Mouse (Mus musculus) hematopoietic stem cell, adult 5-6 weeks (primary cell): ENCODE results near the gene Eif4ebp2. TPM values are rescaled to one million over a fixed set of nuclear protein-coding genes. Genes with fewer than 3 reads are reported as not detected.

ENCODE experiments used
- ATAC-seq, 2 experiments: fragments of 125-278 bp in 1 of 2; replicated peaks in 1 of 2; 2 replicates each; pipeline ENCODE4 v1.8.0; 2016 to 2017; ENCODE audit warnings: inconsistent platforms in 2 of 2, mild to moderate bottlenecking in 2 of 2, moderate number of reproducible peaks in 2 of 2, low read depth in 1 of 2, moderate TSS enrichment in 1 of 2; ENCODE audit not compliant: low FRiP score in 2 of 2, poor library complexity in 2 of 2, severe bottlenecking in 2 of 2, insufficient read depth in 1 of 2, low TSS enrichment in 1 of 2
- total RNA-seq: library from RNA; stranded (forward); fragments of 172-1452, 232-1000 nt; gene quantifications from 2 replicates; pipeline ENCODE4 v1.2.3, GENCODE M21; 2017

The Eif4ebp2 gene
- total RNA-seq, 1 experiment from 2014 or later, result 12.8 TPM

DNA sequence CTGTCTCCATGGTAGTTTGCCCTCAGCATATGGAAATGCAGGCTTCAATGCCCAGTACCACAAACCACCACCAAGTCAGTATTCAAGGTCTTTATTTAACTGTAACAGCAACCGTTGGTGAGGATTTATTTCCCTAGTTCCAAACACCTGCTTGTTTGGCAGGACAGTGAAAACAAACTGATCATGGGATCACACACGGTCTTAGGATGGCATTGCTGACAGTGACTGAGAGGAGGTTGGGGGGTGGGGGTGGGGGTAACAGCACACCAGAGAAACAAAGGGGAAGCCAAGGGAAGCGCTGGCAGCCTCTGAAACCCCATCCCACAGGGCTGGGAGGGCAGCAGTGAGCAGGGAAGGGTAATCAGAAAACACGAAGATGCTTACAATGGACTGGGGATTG is 24.0 kb downstream of the Eif4ebp2 start:
- ATAC-seq, result no peak

DNA sequence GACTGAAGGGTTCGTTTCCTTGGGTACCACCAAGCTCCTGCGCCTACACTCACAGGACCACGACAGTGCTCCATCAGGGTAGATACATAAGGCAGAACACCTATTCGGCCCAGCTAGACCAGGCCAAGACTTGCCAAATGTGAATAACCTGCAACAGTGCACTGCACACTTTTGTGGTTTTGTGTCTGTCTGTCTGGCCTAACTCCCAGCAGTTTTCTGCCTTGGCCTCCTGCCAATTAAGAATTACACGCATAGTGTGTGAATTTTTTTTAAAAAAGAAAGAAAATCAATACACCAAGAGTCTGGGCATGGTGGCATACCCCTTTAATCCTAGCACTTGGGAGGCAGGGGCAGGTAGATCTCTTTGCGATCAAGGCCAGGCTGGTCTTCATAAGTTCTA is 24.5 kb downstream of the Eif4ebp2 start:
- no peak for ATAC-seq

DNA sequence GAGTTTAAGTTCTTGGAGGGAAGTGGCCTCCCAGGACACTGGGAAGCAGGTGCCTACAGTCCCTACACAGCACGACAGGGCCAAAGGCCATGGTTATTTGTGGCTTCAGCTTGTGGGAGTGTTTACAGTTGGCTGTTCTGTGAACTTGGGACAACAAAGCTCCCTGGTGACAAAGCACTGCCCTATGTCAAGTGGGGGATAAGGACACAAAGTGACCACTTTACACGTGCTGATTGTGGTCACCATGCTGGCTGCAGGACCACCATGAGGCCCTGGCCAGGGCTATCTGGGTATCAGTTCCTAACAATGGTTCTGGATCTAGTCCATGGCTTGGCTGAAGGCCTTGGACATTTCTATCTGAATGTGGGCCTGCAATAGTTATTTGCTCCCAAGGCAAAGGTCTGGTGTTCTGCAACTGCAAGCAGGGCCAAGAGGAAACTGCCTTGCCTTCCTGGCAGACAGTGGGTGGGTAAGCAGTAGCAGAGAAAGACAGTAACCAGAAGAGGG is 26.2 kb downstream of the Eif4ebp2 start:
- no peak for ATAC-seq

DNA sequence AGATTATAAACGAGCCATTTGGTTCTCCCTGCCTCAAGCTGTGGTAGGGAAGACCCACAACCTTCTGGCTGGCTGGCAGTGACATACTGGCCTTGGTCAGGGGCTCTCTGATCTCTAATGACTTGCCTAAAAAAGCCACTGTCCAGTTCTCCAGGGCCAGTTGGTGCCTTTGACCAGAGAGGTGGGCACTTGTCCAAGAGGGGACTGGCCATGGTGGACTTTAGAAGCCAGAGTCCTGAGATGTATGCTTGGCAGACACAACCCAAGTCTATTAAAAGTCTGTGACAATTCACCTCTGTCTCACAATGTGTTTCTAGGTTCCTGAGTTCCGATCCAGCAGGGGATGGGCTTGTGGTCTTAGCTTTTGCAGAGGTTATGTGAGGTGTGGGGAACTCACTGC is 27.4 kb downstream of the Eif4ebp2 start:
- ATAC-seq, result no peak

DNA sequence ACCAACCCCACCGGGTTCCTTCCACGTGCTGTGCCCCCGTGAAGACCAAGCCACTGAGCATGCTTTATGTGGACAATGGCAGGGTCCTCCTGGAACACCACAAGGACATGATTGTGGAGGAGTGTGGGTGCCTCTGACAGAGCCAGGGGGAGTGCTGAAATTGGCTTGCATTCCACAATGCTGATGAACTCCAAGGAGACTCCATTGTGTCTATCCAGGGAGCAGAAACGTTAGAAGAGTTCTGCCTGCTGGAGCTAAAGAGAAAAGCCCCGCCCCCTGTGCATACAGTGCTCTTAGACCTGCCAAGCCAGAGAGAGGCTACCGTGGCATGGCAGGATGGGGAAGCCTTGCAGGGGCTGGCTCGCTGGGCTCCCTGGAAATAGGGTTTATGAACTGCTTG is 28.0 kb downstream of the Eif4ebp2 start:
- no peak for ATAC-seq

DNA sequence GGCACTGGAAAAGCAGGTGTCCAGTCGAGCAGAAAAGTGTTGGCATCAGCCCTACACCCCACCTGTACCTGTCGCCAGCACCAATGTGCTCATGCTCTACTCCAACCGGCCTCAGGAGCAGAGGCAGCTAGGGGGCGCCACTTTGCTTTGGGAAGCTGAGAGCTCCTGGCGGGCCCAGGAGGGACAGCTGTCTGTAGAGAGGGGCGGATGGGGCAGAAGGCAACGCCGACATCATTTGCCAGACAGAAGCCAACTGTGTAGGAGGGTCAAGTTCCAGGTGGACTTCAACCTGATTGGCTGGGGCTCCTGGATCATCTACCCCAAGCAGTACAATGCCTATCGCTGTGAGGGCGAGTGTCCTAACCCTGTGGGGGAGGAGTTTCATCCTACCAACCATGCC is 29.2 kb downstream of the Eif4ebp2 start:
- ATAC-seq, result peak in 1 of 2 experiments; percentile 27; a peak in 1 of 4 replicates

DNA sequence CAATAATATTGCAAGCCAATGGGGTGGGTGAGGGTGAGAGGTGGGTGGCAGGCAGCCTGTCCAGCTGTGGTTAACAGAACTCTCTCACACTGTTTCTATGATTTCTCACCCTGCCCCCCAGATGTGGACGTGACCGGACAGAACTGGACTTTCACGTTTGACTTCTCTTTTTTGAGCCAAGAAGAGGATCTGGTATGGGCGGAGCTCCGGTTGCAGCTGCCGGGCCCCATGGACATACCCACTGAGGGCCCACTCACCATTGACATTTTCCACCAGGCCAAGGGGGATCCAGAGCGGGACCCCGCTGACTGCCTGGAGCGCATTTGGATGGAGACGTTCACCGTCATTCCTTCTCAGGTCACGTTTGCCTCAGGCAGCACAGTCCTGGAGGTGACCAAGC is 29.6 kb downstream of the Eif4ebp2 start:
- ATAC-seq, result no peak

DNA sequence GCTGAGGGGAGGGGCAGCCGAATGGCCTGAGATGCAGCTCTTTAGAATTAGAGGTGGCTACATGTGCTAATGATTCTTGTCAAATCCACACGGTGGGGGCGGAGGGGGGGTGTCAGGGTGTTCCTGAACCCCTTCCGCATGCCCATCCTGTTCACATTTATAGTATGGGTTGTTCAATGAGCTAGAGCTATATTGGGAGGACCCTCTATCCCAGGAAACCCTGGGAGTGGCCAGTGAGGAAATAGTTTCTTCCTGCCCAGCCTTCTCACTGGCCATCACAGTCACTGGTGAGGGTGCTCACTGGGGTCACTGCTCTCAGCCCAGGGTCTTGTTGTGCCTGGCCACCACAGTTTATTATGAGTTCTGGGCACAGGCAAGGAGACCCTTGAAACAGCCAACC is 32.5 kb downstream of the Eif4ebp2 start:
- ATAC-seq, result no peak

DNA sequence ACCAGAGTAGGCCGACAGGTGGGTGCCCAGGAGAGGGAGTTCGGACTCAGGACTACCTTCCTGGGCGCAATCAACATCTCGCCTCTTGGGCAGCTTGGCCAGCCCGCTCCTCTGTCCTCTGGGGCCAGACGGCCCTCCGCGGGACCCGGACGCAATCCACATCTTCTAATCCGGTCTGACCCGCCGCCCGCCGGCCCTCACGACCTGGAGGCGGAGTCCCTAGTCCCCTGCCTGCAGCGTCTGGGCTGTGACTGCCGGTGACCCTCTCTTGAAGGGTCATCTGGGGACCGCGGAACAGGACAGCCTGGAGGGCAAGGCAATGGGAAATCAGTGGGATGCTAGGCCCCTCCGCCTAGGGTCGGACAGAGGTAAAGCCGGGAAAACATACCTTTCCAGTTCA is 33.3 kb downstream of the Eif4ebp2 start:
- ATAC-seq, result no peak

DNA sequence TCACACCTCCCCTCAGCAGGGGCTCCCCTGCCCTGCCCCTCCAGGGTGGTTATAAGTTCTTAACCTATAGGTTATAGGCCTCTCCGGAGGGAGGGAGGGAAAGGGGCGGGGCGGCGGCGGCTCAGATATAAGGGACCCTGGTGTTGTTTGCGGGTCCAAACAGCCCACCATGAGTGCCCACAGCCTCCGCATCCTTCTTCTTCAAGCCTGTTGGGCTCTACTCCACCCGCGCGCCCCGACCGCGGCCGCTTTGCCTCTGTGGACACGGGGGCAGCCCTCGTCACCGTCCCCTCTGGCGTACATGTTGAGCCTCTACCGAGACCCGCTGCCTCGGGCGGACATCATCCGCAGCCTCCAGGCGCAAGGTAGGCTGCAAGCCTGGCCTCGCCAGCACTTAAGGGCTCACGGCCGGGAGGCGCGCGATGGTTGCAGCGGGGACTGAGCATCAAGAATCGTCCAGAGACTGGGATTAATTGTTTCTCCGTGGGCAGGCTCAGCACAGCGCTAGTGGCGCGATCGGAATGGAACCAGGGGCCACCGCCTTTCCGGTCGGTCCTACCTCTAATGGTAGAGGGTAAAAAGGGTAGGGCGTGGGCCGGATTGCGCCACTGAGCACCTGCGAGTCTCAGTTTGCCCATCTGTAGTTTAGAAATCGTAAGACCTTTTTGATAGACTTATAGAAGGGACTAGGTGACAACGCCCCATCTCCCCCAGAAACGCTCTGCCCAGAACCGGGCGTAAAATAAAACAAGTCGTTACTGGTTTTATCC is 34.1 kb downstream of the Eif4ebp2 start:
- 0 out of 4 replicates have a peak, but pooled peaks of 1 of the 2 experiments have one; percentile 31 for ATAC-seq

DNA sequence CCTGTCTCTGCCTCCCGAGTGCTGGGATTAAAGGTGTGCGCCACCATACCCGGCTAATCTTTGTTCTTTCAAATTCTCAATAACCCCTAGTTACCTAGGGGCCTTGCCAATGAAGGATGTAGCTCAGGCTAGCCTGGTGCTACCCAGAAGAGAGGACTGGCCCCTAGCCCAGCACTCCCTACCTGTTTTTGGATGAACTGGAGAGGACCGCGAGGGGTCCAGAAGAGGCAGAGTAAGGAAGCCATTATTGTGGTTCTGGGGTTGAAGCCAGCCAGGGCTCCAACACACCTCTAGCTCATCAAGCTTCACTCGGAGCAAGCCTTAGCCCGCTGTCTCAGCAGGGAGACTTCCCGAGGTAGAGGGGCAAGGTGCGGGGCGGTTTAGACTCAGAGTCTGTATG is 34.8 kb downstream of the Eif4ebp2 start, which contains the start of gene Nodal:
Gene Nodal (plus strand): TSS at position 301 of the 400 bp plus-strand sequence.
- no peak for ATAC-seq

DNA sequence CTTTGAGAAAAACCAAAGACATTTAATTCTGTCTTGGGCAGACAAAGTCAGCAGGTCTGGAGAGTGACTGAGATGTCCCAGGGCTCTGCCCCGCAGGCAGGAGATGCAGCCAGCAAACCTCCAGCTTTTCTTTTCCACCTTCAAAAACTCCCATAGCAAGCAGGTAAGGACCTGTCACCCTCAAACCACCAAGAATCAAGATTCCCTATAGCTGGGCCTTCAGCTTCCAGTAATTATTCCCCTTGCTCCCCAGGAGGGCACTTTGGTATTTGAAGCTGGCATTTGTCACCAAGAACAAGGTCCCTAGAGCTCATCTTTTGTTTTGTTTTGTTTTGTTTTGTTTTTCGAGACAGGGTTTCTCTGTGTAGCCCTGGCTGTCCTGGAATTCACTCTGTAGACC is 35.4 kb downstream of the Eif4ebp2 start:
- ATAC-seq, result no peak

DNA sequence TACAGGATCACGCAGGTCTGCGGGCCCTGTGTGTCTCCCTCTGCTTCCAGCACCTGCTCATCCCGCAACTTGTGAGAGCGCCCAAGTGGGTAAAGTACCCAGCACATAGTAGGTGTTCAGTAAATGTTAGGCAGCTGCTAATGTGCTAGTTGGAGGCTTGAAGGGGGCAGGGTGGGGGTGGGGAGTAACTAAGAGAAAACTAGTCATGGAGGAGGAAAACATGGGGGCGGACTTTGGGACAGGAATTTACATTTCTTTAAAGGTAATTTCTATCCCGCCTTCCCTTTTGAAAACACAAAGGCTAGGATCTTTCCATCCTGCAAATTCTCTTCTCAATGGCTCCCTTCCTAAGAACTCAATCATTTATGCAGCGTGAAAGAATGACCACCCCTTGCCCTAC is 35.9 kb downstream of the Eif4ebp2 start:
- ATAC-seq, result no peak

DNA sequence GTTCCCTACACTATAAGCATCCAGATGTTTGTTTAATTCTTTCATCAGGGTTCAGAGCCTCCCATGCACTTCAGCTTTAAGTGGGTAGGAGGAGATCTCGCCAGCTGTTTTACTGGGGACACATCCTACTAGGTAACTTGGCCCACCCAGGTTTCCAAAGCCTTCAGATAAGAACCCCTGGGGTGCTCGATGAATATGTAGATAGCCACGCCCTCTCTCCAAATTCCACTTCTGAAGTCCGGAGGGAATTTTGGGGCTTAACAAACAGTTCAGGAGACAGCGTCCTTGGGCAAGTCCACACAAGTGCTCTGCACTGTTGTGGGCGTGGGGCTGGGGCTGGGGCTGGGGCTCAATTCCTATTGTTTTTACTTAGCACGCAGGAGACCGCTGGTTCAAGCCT is 36.6 kb downstream of the Eif4ebp2 start:
- ATAC-seq, result no peak

DNA sequence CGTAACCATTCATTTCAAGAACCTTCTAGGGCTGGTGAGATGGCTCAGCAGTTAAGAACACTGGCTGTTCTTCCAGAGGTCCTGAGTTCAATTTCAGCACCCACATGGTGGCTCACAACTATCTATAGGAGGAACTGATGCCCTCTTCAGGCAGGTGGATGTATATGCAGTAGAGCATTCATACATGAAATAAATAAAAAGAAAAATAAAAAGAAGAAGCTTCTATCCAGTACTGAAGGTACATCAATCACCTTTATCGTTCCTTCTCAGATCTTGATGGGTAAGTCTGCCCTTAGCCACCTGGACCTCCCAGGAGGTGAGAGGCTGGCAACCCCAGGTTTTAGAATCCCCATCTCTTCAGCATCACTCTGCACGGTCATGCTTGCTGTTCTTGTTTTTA is 37.2 kb downstream of the Eif4ebp2 start:
- ATAC-seq, result no peak

DNA sequence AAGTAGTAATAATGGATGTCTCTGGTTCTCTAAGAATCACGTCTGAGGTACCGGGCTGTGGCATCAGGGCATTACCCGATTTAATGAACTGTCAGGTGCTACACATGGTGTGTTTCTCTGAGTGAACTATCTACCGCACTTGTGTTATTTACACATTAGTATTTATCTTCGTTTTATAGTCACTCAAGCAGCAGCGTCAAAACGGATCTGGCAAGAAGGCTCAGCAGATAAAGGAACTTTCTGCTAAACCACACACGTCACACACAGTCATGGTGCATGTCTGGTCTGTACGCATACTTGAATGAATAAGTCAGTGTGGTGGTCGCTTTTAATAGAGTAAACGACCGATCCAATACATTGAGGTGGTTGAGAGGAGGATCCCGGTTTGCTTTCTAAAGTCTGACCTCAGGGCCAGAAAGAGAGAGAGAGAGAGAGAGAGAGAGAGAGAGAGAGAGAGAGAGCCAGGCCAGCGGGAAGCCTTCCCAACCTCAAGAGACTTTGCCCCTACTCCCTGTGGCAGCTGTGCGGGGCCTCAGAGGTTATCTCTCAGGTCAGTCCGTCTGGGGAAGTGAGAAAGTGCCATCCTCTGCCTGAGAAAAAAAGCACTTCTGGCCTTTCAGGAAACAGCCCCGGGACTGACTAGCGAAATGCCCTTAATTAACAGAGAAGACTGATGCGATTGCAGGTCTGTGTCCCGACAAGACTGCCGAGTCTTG is 39.4 kb downstream of the Eif4ebp2 start:
- peak; percentile 45 to 54; a peak in 2 of 4 replicates for ATAC-seq

DNA sequence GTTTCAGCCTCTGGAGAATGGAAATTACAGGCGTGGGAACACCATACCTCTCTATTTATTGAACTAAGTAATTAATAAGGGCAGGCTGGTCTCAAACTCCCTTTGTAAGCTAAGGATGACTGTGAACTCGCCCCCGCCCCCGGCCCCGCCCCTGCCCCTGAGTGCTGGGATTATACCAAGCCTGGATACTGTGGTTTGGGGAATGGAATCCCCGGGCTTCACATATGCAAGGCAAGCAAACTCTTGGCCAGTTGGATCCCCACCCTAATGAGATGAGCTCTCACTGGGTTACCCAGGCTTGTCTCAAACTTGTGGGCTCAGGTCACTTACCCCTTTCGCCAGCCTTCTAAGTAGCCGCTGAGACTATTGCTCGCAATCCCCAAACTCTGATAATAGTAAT is 42.3 kb downstream of the Eif4ebp2 start:
- no peak for ATAC-seq

DNA sequence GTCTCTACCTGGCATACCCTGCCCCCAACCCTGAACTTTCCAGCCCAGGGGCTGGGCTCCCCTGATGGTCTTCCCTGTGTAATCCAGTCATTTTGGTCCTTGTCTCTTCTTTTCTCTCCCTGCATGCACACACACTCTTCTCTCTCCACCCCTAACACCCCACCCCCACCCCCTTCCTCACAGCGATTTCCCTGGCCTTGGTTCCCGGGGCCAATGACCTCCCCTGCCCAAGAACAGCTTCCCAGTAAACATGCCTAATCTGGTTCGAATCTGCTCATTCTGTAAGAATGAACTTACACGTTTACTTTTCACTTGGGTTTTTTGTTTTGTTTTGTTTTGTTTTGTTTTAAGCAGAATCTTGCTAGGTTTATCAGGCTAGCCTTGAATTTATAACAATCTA is 42.7 kb downstream of the Eif4ebp2 start:
- ATAC-seq, result no peak
